ENCODE assay signal across 8 mouse cellular contexts in the genomic region with DNA sequence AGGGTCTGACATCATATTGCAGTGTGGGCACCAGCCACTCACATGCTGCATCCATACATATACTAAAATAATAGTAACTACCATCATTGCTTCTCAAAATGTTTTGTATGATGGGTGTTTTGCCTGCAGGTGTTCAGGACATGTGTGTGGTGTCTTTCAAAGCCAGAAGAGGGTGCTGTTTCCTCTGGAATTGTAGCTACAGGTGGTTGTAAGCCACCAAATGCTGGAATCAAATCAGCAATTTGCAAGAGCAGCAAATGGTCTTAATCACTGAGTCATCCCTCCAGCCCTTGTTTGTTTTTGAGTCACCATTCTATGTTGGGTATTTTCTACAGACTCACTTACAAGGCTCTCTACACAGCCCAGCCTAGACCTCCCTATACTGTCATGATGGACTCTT. TPM values are rescaled to one million over a fixed set of nuclear protein-coding genes. Genes with fewer than 3 reads are reported as not detected.
DNase-seq lines count a peak whose midpoint lies in the region.

No protein-coding gene starts in this region.

- no peaks in the 10 kb centered on the region for H3K9me3 ChIP-seq in forebrain, embryonic 10.5 days

- DNase-seq in adrenal gland, adult 2 months, result peak; percentile 68
- no peak for DNase-seq in adrenal gland, adult 18-20 months (ENCODE audit: low spot score in 2 of 2)
- DNase-seq in ovary, postnatal 14 days (ENCODE audit: low spot score), result peak; percentile 31
- DNase-seq in ovary, postnatal 36 days (ENCODE audit: low spot score), result no peak
- DNase-seq in induced T-regulatory cell, adult 2 months (ENCODE audit: low read depth), result peak; percentile 63
- peak; percentile 23 for DNase-seq in retina, postnatal 7 days (ENCODE audit: low read depth, low spot score)
- DNase-seq in cerebellum, postnatal 4 days (ENCODE audit: low spot score in 2 of 2), result no peak
- DNase-seq in forebrain, embryonic 10.5 days (ENCODE audit: extremely low spot score, low spot score), result no peak

- no peaks in the 10 kb centered on the region for H3K27me3 ChIP-seq in forebrain, embryonic 10.5 days (ENCODE audit: poor library complexity, severe bottlenecking)

- peaks cover 22% of the 10 kb centered on the region for H3K36me3 ChIP-seq in forebrain, embryonic 10.5 days (replicated peaks)

- no peak overlapping the region for H3K27ac ChIP-seq in forebrain, embryonic 10.5 days

- H3K4me1 ChIP-seq in forebrain, embryonic 10.5 days, result peaks cover 23% of the 10 kb centered on the region

- no peak overlapping the region for H3K4me3 ChIP-seq in forebrain, embryonic 10.5 days

RNA-seq across cellular contexts. Expression of a gene that starts 1.8 kb away (rescaled TPM):
- 100 to 1,000 TPM; 203 to 297 TPM for total RNA-seq in adrenal gland, adult 2 months (2021)
- 236 and 248 TPM in 2 replicates for polyA plus RNA-seq in adrenal gland, adult 2 months (2012; rRNA removed)
- total RNA-seq in adrenal gland, adult 18-20 months (2021), result 100 to 1,000 TPM; 276 to 293 TPM
- 345 and 349 TPM in 2 replicates for polyA plus RNA-seq in forebrain, embryonic 10.5 days (2016; fragmentation: Nextera tagmentation; extraction: Ambion mirVana)

RNA-seq across cellular contexts. Expression of a gene that starts 44.3 kb away (rescaled TPM):
- 10 to 100 TPM; 47.5 to 52.7 TPM for total RNA-seq in adrenal gland, adult 2 months (2021)
- polyA plus RNA-seq in adrenal gland, adult 2 months (2012; rRNA removed), result 102 and 126 TPM in 2 replicates
- total RNA-seq in adrenal gland, adult 18-20 months (2021), result 10 to 100 TPM; 58.8 to 64.6 TPM
- 2.5 and 2.7 TPM in 2 replicates for polyA plus RNA-seq in forebrain, embryonic 10.5 days (2016; fragmentation: Nextera tagmentation; extraction: Ambion mirVana)

RNA-seq across cellular contexts. Expression of a gene that starts 51.2 kb away (rescaled TPM):
- total RNA-seq in adrenal gland, adult 2 months (2021), result 10 to 100 TPM; 27.0 to 36.2 TPM
- polyA plus RNA-seq in adrenal gland, adult 2 months (2012; rRNA removed), result 27.6 and 35.8 TPM in 2 replicates
- total RNA-seq in adrenal gland, adult 18-20 months (2021), result 10 to 100 TPM; 27.4 to 28.6 TPM
- polyA plus RNA-seq in forebrain, embryonic 10.5 days (2016; fragmentation: Nextera tagmentation; extraction: Ambion mirVana), result 18.5 and 20.3 TPM in 2 replicates

Comparison
In these comparisons a context has a peak if more than half of its experiments do, and no peak if none do; other contexts are left out.
1. DNase-seq: peak in adrenal gland, adult 2 months (single experiment), ovary, postnatal 14 days (single experiment), induced T-regulatory cell, adult 2 months (single experiment) and retina, postnatal 7 days (single experiment); none in adrenal gland, adult 18-20 months (0 of 2), ovary, postnatal 36 days (single experiment), cerebellum, postnatal 4 days (0 of 2) and forebrain, embryonic 10.5 days (single experiment).